Mouse (Mus musculus) testis, adult 2 months (tissue): ENCODE data around the gene Mob3a.

Source experiments
- CTCF ChIP-seq: fragments of 200-500 bp; IDR thresholded peaks from 2 replicates; pipeline ENCODE4 v1.5.1; 2012; ENCODE audit warnings: low read depth, mild to moderate bottlenecking, inconsistent platforms, low read length, moderate library complexity; ENCODE audit not compliant: control insufficient read depth, insufficient read depth, insufficient replicate concordance
- POLR2A ChIP-seq: fragments of 200-500 bp; IDR thresholded peaks from 2 replicates; pipeline ENCODE4 v1.6.1; 2012; ENCODE audit warnings: low read depth, mild to moderate bottlenecking, inconsistent platforms, low read length, moderate library complexity; ENCODE audit not compliant: control insufficient read depth

DNA sequence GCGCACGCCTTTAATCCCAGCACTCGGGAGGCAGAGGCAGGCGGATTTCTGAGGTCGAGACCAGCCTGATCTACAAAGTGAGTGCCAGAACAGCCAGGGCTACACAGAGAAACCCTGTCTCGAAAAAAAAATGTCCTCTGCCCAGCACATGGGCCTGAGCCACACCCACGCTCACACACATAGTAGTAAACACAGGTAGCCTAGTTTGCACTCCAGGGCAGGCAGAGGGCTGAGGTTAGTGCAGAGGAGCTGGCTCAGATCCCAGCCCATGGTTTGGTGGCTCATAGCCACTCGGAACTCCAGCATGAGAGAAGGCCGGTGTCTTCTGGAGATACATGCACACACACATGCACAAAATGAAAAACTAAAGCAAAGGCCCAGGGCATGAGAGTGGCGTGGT, 54.8 kb downstream of the Mob3a start:
- TF ChIP-seq CTCF (no peak), POLR2A (no peak)
